Mouse (Mus musculus) ovary, adult 18-20 months (tissue): ENCODE data around the gene Rab8a.
A peak's percentile ranks its signal among the peaks of the same experiment; 100 is the strongest.

ENCODE experiments used
- DNase-seq: peaks from one replicate; pipeline ENCODE4 v3.0.0; 2022; ENCODE audit warnings: low spot score, mixed read lengths

Rab8a gene

GRCm38 (mm10) chr8:72146556-72146955 is 14.4 kb upstream of the Rab8a start:
- no peak for DNase-seq

- DNase-seq = no peak
Observed at GRCm38 (mm10) chr8:72147266-72147665, 13.7 kb upstream of the Rab8a start.

- DNase-seq = no peak
Observed at GRCm38 (mm10) chr8:72149056-72149455, 11.9 kb upstream of the Rab8a start.

- DNase-seq = no peak
Observed at GRCm38 (mm10) chr8:72151418-72152078, 9.5 kb upstream of the Rab8a start.

- no peak for DNase-seq
Observed at GRCm38 (mm10) chr8:72153382-72153781, 7.6 kb upstream of the Rab8a start.

GRCm38 (mm10) chr8:72158096-72158495 is 2.9 kb upstream of the Rab8a start:
- no peak for DNase-seq

- DNase-seq = no peak
Observed at GRCm38 (mm10) chr8:72158726-72159125, 2.3 kb upstream of the Rab8a start.

- DNase-seq = no peak
Observed at GRCm38 (mm10) chr8:72160007-72160406, 993 bp upstream of the Rab8a start.

- DNase-seq = no peak
Observed at GRCm38 (mm10) chr8:72162821-72163220, 1.8 kb downstream of the Rab8a start.

- DNase-seq = no peak
Observed at GRCm38 (mm10) chr8:72169098-72169668, 8.2 kb downstream of the Rab8a start.

- DNase-seq = no peak
Observed at GRCm38 (mm10) chr8:72169681-72170249, 8.8 kb downstream of the Rab8a start.

GRCm38 (mm10) chr8:72177346-72177925 is 16.4 kb downstream of the Rab8a start:
- DNase-seq = peak; percentile 15

GRCm38 (mm10) chr8:72183554-72184202 is 22.7 kb downstream of the Rab8a start:
- DNase-seq = no peak

GRCm38 (mm10) chr8:72187793-72188331 is 26.9 kb downstream of the Rab8a start:
- no peak for DNase-seq

- no peak for DNase-seq
Observed at GRCm38 (mm10) chr8:72189417-72190214, 28.6 kb downstream of the Rab8a start, which contains the start of gene Hsh2d. Gene Hsh2d (plus strand): TSS chr8:72189638.

GRCm38 (mm10) chr8:72190215-72190539 is 29.2 kb downstream of the Rab8a start:
- no peak for DNase-seq

GRCm38 (mm10) chr8:72192065-72192464 is 31.1 kb downstream of the Rab8a start:
- DNase-seq = no peak

- no peak for DNase-seq
Observed at GRCm38 (mm10) chr8:72197997-72198396, 37.0 kb downstream of the Rab8a start.

- DNase-seq = no peak
Observed at GRCm38 (mm10) chr8:72208582-72208981, 47.6 kb downstream of the Rab8a start.

GRCm38 (mm10) chr8:72210222-72210621 is 49.2 kb downstream of the Rab8a start:
- no peak for DNase-seq

- no peak for DNase-seq
Observed at GRCm38 (mm10) chr8:72210710-72211109, 49.7 kb downstream of the Rab8a start.

- no peak for DNase-seq
Observed at GRCm38 (mm10) chr8:72211846-72212245, 50.8 kb downstream of the Rab8a start.
